Mouse (Mus musculus): ENCODE results near the gene Eif6. TPM values are rescaled to one million over a fixed set of nuclear protein-coding genes. Genes with fewer than 3 reads are reported as not detected.

Eif6 gene
- polyA plus RNA-seq, 1 experiment: 340 TPM

- H3K4me3 ChIP-seq (ENCODE audit: insufficient read depth, poor library complexity, severe bottlenecking): no peak overlapping the region
- H3K36me3 ChIP-seq (ENCODE audit: control insufficient read depth, insufficient read depth): no peaks in the 10 kb centered on the region
- H3ac ChIP-seq (ENCODE audit: control insufficient read depth, insufficient read length, low read depth): no peak overlapping the region
- TF ChIP-seq CEBPB (IDR thresholded peaks at IDR 0.05; ENCODE audit: low read depth) (no peak), MYOD1 (IDR thresholded peaks at IDR 0.05; ENCODE audit: control insufficient read depth, insufficient read length, low read depth) (no peak), MAX (IDR thresholded peaks at IDR 0.05) (no peak), FOSL1 (IDR thresholded peaks at IDR 0.05; ENCODE audit: insufficient read depth, low read length, poor library complexity, severe bottlenecking) (no peak), USF1 (IDR thresholded peaks at IDR 0.05; ENCODE audit: low read depth) (no peak), MYOG (IDR thresholded peaks at IDR 0.05; ENCODE audit: control insufficient read depth, extremely low read depth, insufficient read length) (no peak), CTCF (IDR thresholded peaks at IDR 0.05; ENCODE audit: control insufficient read depth, insufficient read depth, insufficient read length) (no peak)
- H3K79me3 ChIP-seq (ENCODE audit: low read depth): no peaks in the 10 kb centered on the region
- H3K27me3 ChIP-seq (ENCODE audit: control insufficient read depth, insufficient read depth, insufficient read length): peaks cover 27% of the 10 kb centered on the region
- H3K79me2 ChIP-seq (ENCODE audit: control insufficient read depth, insufficient read depth): no peaks in the 10 kb centered on the region
These were observed 31.9 kb downstream of the Eif6 start for GRCm38 (mm10) chr2:155794674-155795445.

- H3K36me3 ChIP-seq (ENCODE audit: control insufficient read depth, insufficient read depth): no peaks in the 10 kb centered on the region
- no peak overlapping the region for H3K4me3 ChIP-seq (ENCODE audit: insufficient read depth, poor library complexity, severe bottlenecking)
- TF ChIP-seq CEBPB (IDR thresholded peaks at IDR 0.05; ENCODE audit: low read depth) (no peak), CTCF (IDR thresholded peaks at IDR 0.05; ENCODE audit: control insufficient read depth, insufficient read depth, insufficient read length) (no peak), MYOD1 (IDR thresholded peaks at IDR 0.05; ENCODE audit: control insufficient read depth, insufficient read length, low read depth) (no peak), USF1 (IDR thresholded peaks at IDR 0.05; ENCODE audit: low read depth) (no peak), MYOG (IDR thresholded peaks at IDR 0.05; ENCODE audit: control insufficient read depth, extremely low read depth, insufficient read length) (no peak), MAX (IDR thresholded peaks at IDR 0.05) (no peak), FOSL1 (IDR thresholded peaks at IDR 0.05; ENCODE audit: insufficient read depth, low read length, poor library complexity, severe bottlenecking) (no peak)
- no peaks in the 10 kb centered on the region for H3K79me3 ChIP-seq (ENCODE audit: low read depth)
- peaks cover 23% of the 10 kb centered on the region for H3K27me3 ChIP-seq (ENCODE audit: control insufficient read depth, insufficient read depth, insufficient read length)
- no peak overlapping the region for H3ac ChIP-seq (ENCODE audit: control insufficient read depth, insufficient read length, low read depth)
- no peaks in the 10 kb centered on the region for H3K79me2 ChIP-seq (ENCODE audit: control insufficient read depth, insufficient read depth)
These were observed 33.8 kb downstream of the Eif6 start for GRCm38 (mm10) chr2:155792899-155793298.

GRCm38 (mm10) chr2:155787949-155788931 is 38.5 kb downstream of the Eif6 start:
- H3K27me3 ChIP-seq (ENCODE audit: control insufficient read depth, insufficient read depth, insufficient read length): peaks cover 31% of the 10 kb centered on the region
- no peaks in the 10 kb centered on the region for H3K79me2 ChIP-seq (ENCODE audit: control insufficient read depth, insufficient read depth)
- no peak overlapping the region for H3ac ChIP-seq (ENCODE audit: control insufficient read depth, insufficient read length, low read depth)
- no peak for TF ChIP-seq USF1 (IDR thresholded peaks at IDR 0.05; ENCODE audit: low read depth)
- TF ChIP-seq MAX (IDR thresholded peaks at IDR 0.05): no peak
- no peak for TF ChIP-seq CEBPB (IDR thresholded peaks at IDR 0.05; ENCODE audit: low read depth)
- no peak for TF ChIP-seq FOSL1 (IDR thresholded peaks at IDR 0.05; ENCODE audit: insufficient read depth, low read length, poor library complexity, severe bottlenecking)
- TF ChIP-seq MYOG (IDR thresholded peaks at IDR 0.05; ENCODE audit: control insufficient read depth, extremely low read depth, insufficient read length): no peak
- no peak for TF ChIP-seq CTCF (IDR thresholded peaks at IDR 0.05; ENCODE audit: control insufficient read depth, insufficient read depth, insufficient read length)
- H3K36me3 ChIP-seq (ENCODE audit: control insufficient read depth, insufficient read depth): no peaks in the 10 kb centered on the region
- no peak overlapping the region for H3K4me3 ChIP-seq (ENCODE audit: insufficient read depth, poor library complexity, severe bottlenecking)
- H3K79me3 ChIP-seq (ENCODE audit: low read depth): no peaks in the 10 kb centered on the region

- no peaks in the 10 kb centered on the region for H3K79me2 ChIP-seq (ENCODE audit: control insufficient read depth, insufficient read depth)
- no peaks in the 10 kb centered on the region for H3K79me3 ChIP-seq (ENCODE audit: low read depth)
- H3K27me3 ChIP-seq (ENCODE audit: control insufficient read depth, insufficient read depth, insufficient read length): peaks cover 31% of the 10 kb centered on the region
- H3K36me3 ChIP-seq (ENCODE audit: control insufficient read depth, insufficient read depth): no peaks in the 10 kb centered on the region
- no peak overlapping the region for H3ac ChIP-seq (ENCODE audit: control insufficient read depth, insufficient read length, low read depth)
- no peak overlapping the region for H3K4me3 ChIP-seq (ENCODE audit: insufficient read depth, poor library complexity, severe bottlenecking)
- TF ChIP-seq FOSL1 (IDR thresholded peaks at IDR 0.05; ENCODE audit: insufficient read depth, low read length, poor library complexity, severe bottlenecking) (no peak), CTCF (IDR thresholded peaks at IDR 0.05; ENCODE audit: control insufficient read depth, insufficient read depth, insufficient read length) (no peak), MYOD1 (IDR thresholded peaks at IDR 0.05; ENCODE audit: control insufficient read depth, insufficient read length, low read depth) (no peak)
These were observed 39.8 kb downstream of the Eif6 start for GRCm38 (mm10) chr2:155786905-155787304.

- Histone ChIP-seq H3K36me3 (ENCODE audit: control insufficient read depth, insufficient read depth) (no peaks in the 10 kb centered on the region), H3K79me2 (ENCODE audit: control insufficient read depth, insufficient read depth) (no peaks in the 10 kb centered on the region), H3K79me3 (ENCODE audit: low read depth) (no peaks in the 10 kb centered on the region), H3K4me3 (ENCODE audit: insufficient read depth, poor library complexity, severe bottlenecking) (no peak overlapping the region), H3ac (ENCODE audit: control insufficient read depth, insufficient read length, low read depth) (no peak overlapping the region), H3K27me3 (ENCODE audit: control insufficient read depth, insufficient read depth, insufficient read length) (peaks cover 26% of the 10 kb centered on the region)
- TF ChIP-seq MYOD1 (IDR thresholded peaks at IDR 0.05; ENCODE audit: control insufficient read depth, insufficient read length, low read depth) (no peak), USF1 (IDR thresholded peaks at IDR 0.05; ENCODE audit: low read depth) (no peak), FOSL1 (IDR thresholded peaks at IDR 0.05; ENCODE audit: insufficient read depth, low read length, poor library complexity, severe bottlenecking) (no peak), MAX (IDR thresholded peaks at IDR 0.05) (no peak), CEBPB (IDR thresholded peaks at IDR 0.05; ENCODE audit: low read depth) (no peak), CTCF (IDR thresholded peaks at IDR 0.05; ENCODE audit: control insufficient read depth, insufficient read depth, insufficient read length) (no peak), MYOG (IDR thresholded peaks at IDR 0.05; ENCODE audit: control insufficient read depth, extremely low read depth, insufficient read length) (no peak)
These were observed 42.2 kb downstream of the Eif6 start for GRCm38 (mm10) chr2:155784534-155784933.
